Mouse (Mus musculus): Measurements from ENCODE around the gene 1810043G02Rik. TPM values are rescaled to one million over a fixed set of nuclear protein-coding genes. Genes with fewer than 3 reads are reported as not detected.
A peak's percentile ranks its signal among the peaks of the same experiment; 100 is the strongest.

The 1810043G02Rik gene
- polyA plus RNA-seq, 1 experiment = 4.2 TPM

DNA sequence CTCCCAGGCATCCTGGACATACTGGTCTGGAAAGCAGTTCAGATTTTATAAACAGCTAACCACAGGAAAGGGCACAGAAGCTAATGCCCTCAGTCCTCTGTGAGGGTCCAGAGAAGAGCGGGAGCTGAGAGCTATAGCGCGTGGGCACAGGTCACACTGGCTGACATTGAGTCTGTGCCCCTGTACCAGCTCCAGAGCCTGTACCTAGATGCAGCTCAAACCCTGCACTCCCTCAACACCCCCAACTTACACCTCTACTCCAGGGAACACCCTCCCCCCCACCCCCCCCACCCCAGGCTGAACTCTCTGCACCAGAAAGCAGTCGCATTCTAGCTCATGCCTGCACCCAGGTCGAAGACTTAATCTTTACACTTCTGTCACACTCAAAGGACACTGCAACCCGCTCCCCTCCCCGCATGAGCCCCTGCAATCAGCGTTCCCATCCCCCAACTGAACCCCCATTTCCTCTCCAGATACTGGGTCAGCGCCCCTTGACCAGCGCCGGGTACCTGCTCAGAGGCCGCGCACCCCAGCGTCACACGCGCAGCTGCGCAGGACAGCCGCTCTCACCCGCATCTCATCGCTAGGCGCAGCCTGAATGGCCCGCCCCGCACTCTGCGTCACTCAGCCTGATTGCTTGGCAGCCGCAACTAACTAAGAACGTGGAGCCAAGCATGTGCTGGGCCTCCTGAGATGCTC, 8.9 kb upstream of the 1810043G02Rik start:
- Histone ChIP-seq H3K9me3 (replicated peaks; ENCODE audit: control insufficient read depth, insufficient read depth, low read length, poor library complexity, severe bottlenecking) (no peaks in the 10 kb centered on the region), H3K4me3 (ENCODE audit: low read depth, low read length) (peak overlapping the region; percentile 11), H3K4me1 (ENCODE audit: control insufficient read depth, insufficient read depth, low read length) (no peaks in the 10 kb centered on the region), H3K36me3 (ENCODE audit: control insufficient read depth, insufficient read depth, low read length, poor library complexity, severe bottlenecking) (no peaks in the 10 kb centered on the region), H3K9ac (ENCODE audit: low read depth, poor library complexity, severe bottlenecking) (0 out of 2 replicates have a peak overlapping the region, but pooled peaks have one; percentile 3), H3K27me3 (ENCODE audit: control insufficient read depth, insufficient read depth, low read length, poor library complexity, severe bottlenecking) (0 out of 2 replicates have a peak, but pooled peaks cover 4% of the 10 kb centered on the region), H3K27ac (ENCODE audit: insufficient read depth, low read length) (no peak overlapping the region)
- no peak for TF ChIP-seq POLR2A (IDR thresholded peaks at IDR 0.05; ENCODE audit: insufficient read depth, low read length)
- TF ChIP-seq CTCF (IDR thresholded peaks at IDR 0.05; ENCODE audit: low read depth, low read length) = no peak
- no peak for TF ChIP-seq EP300 (IDR thresholded peaks at IDR 0.05; ENCODE audit: insufficient read depth, low read depth, low read length)

DNA sequence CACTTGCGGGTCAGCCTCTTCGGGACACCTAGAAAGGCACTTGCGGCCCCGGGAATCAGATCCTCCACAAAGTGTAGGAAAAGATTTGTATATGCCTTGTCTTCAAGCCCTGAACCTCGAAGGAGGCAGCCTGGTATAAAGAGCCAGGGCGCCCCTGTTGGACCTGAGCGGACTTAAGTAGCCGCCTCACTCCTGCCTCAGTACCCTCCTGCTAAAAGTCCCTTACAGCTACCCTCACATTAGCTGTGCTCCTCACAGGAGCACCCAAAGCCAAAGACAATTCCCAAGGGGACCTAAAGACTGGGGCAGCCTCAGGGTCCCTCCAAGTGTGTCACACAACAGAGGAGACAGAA, 8.4 kb upstream of the 1810043G02Rik start:
- TF ChIP-seq POLR2A (IDR thresholded peaks at IDR 0.05; ENCODE audit: insufficient read depth, low read length) (no peak), CTCF (IDR thresholded peaks at IDR 0.05; ENCODE audit: low read depth, low read length) (no peak), EP300 (IDR thresholded peaks at IDR 0.05; ENCODE audit: insufficient read depth, low read depth, low read length) (no peak)
- Histone ChIP-seq H3K36me3 (ENCODE audit: control insufficient read depth, insufficient read depth, low read length, poor library complexity, severe bottlenecking) (no peaks in the 10 kb centered on the region), H3K4me3 (ENCODE audit: low read depth, low read length) (peak overlapping the region; percentile 11), H3K27me3 (ENCODE audit: control insufficient read depth, insufficient read depth, low read length, poor library complexity, severe bottlenecking) (0 out of 2 replicates have a peak, but pooled peaks cover 4% of the 10 kb centered on the region), H3K27ac (ENCODE audit: insufficient read depth, low read length) (no peak overlapping the region), H3K9me3 (replicated peaks; ENCODE audit: control insufficient read depth, insufficient read depth, low read length, poor library complexity, severe bottlenecking) (no peaks in the 10 kb centered on the region), H3K4me1 (ENCODE audit: control insufficient read depth, insufficient read depth, low read length) (no peaks in the 10 kb centered on the region), H3K9ac (ENCODE audit: low read depth, poor library complexity, severe bottlenecking) (no peak overlapping the region)

DNA sequence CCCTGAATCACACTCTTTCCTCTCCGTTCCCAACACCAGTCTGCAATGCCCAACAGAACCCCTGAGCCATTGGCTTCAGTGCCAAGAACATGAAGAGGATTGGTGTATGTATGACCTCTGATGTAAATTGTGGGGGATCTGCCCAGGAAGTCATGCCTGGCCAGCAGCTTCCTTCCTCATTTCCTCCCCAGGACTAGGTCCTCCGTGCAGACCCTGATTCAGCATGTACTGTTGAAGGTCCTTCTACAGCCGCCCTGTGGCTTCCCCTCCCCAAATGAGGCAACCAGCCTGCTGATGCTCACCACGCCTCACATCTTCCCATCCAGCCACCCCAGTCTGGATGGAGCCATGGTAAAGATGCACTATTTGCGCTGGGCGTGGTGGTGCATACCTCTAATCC, 7.8 kb upstream of the 1810043G02Rik start, which contains the start of gene Trpm2:
Gene Trpm2 (minus strand): TSS at position 83 of the 400 bp plus-strand sequence.
- H3K4me1 ChIP-seq (ENCODE audit: control insufficient read depth, insufficient read depth, low read length) = no peaks in the 10 kb centered on the region
- peak within 1 kb of the TSS; percentile 11 for H3K4me3 ChIP-seq (ENCODE audit: low read depth, low read length)
- H3K27ac ChIP-seq (ENCODE audit: insufficient read depth, low read length) = no peak within 1 kb of the TSS
- 0 out of 2 replicates have a peak, but pooled peaks cover 4% of the 10 kb centered on the region for H3K27me3 ChIP-seq (ENCODE audit: control insufficient read depth, insufficient read depth, low read length, poor library complexity, severe bottlenecking)
- TF ChIP-seq EP300 (IDR thresholded peaks at IDR 0.05; ENCODE audit: insufficient read depth, low read depth, low read length) (no peak), CTCF (IDR thresholded peaks at IDR 0.05; ENCODE audit: low read depth, low read length) (no peak)
- 0 out of 2 replicates have a peak within 1 kb of the TSS, but pooled peaks have one; percentile 3 for H3K9ac ChIP-seq (ENCODE audit: low read depth, poor library complexity, severe bottlenecking)
- H3K36me3 ChIP-seq (ENCODE audit: control insufficient read depth, insufficient read depth, low read length, poor library complexity, severe bottlenecking) = no peaks in the 10 kb centered on the region
- H3K9me3 ChIP-seq (replicated peaks; ENCODE audit: control insufficient read depth, insufficient read depth, low read length, poor library complexity, severe bottlenecking) = no peaks in the 10 kb centered on the region

DNA sequence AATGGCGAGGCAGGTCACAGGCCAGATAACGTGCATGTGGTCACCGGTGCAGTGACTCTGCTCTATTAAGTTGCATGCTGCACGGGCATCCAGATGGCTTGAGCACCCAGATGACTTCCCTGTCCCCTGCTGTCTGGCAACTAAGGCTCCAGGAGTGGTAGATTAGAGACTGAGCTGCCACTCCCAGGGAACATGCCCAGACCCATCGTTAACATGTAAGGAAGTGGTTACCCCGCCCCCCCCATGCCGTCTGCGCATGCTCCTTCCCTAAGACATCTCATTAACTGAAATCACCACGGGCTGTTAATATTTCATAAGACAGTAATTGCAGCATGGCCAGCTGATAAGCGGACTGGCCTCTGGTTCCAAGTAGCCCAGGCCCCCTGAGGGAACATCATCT, 7.1 kb upstream of the 1810043G02Rik start:
- Histone ChIP-seq H3K27me3 (ENCODE audit: control insufficient read depth, insufficient read depth, low read length, poor library complexity, severe bottlenecking) (0 out of 2 replicates have a peak, but pooled peaks cover 4% of the 10 kb centered on the region), H3K4me1 (ENCODE audit: control insufficient read depth, insufficient read depth, low read length) (no peaks in the 10 kb centered on the region), H3K36me3 (ENCODE audit: control insufficient read depth, insufficient read depth, low read length, poor library complexity, severe bottlenecking) (no peaks in the 10 kb centered on the region), H3K27ac (ENCODE audit: insufficient read depth, low read length) (no peak overlapping the region), H3K9me3 (replicated peaks; ENCODE audit: control insufficient read depth, insufficient read depth, low read length, poor library complexity, severe bottlenecking) (no peaks in the 10 kb centered on the region), H3K9ac (ENCODE audit: low read depth, poor library complexity, severe bottlenecking) (no peak overlapping the region), H3K4me3 (ENCODE audit: low read depth, low read length) (no peak overlapping the region)
- TF ChIP-seq CTCF (IDR thresholded peaks at IDR 0.05; ENCODE audit: low read depth, low read length) (no peak), EP300 (IDR thresholded peaks at IDR 0.05; ENCODE audit: insufficient read depth, low read depth, low read length) (no peak)

DNA sequence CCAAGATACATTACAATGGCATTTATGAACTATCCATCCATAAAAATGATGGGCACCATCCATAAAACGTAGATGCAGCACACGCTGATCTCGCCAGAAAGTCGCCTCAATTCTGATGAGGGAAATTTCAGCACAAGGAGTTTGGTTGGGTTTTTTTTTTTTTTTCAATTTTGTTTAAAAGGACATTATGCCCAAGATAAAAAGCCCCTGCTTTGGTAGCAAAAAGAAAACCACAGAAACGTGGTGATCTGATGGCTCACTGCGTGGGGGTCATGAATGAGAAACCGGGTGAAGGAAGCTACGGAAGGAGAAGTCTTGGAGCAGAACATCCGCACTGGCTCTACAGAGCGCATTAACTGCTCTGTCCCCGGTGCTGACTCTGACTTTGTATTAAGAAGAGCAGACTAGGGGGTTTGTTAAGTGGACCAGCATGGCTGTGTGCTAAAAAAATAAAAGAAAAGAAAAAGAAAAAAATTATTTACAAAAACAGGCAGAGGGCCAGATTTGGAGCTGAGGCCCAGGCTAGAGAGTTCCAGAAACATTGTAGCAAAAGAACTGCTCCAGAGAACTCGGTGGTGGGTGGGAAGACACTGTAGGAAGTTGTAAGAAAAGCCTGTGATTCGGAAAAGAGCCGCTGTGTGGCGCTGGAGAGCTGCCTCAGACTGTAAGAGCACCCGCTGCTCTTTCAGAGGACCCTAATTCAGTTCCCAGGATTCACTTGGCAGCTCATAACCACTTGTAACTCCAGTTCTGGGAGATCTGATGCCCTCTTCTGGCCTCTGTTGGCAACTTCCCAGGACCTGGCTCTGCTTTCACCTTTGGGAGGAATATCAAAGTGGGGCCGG, 6.4 kb upstream of the 1810043G02Rik start:
- no peak for TF ChIP-seq POLR2A (IDR thresholded peaks at IDR 0.05; ENCODE audit: insufficient read depth, low read length)
- no peak for TF ChIP-seq EP300 (IDR thresholded peaks at IDR 0.05; ENCODE audit: insufficient read depth, low read depth, low read length)
- TF ChIP-seq CTCF (IDR thresholded peaks at IDR 0.05; ENCODE audit: low read depth, low read length) = peak; percentile 83
- Histone ChIP-seq H3K9me3 (replicated peaks; ENCODE audit: control insufficient read depth, insufficient read depth, low read length, poor library complexity, severe bottlenecking) (no peaks in the 10 kb centered on the region), H3K4me3 (ENCODE audit: low read depth, low read length) (no peak overlapping the region), H3K27ac (ENCODE audit: insufficient read depth, low read length) (no peak overlapping the region), H3K4me1 (ENCODE audit: control insufficient read depth, insufficient read depth, low read length) (no peaks in the 10 kb centered on the region), H3K9ac (ENCODE audit: low read depth, poor library complexity, severe bottlenecking) (no peak overlapping the region), H3K27me3 (ENCODE audit: control insufficient read depth, insufficient read depth, low read length, poor library complexity, severe bottlenecking) (0 out of 2 replicates have a peak, but pooled peaks cover 4% of the 10 kb centered on the region), H3K36me3 (ENCODE audit: control insufficient read depth, insufficient read depth, low read length, poor library complexity, severe bottlenecking) (no peaks in the 10 kb centered on the region)

DNA sequence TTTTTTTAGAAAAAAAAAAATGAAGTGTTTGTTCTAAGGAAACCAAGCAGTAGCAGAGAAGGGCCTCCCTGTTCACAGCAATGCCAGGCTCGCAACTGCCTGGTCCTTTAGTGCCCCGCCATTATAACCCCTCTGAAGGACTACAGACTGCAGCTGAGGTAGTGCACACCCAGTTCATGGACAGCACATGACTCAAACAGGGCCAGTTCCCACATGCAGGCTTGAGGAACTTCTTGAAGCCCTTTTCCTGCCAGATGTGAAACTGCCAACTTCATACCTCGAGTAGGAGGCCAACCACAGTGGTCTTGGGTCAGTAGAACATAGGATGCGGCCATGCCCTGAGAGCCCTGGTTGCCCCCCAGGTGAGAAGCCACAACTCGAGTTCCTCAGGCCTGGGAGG, 4.0 kb upstream of the 1810043G02Rik start:
- no peak overlapping the region for H3K4me3 ChIP-seq (ENCODE audit: low read depth, low read length)
- TF ChIP-seq CTCF (IDR thresholded peaks at IDR 0.05; ENCODE audit: low read depth, low read length) (no peak), POLR2A (IDR thresholded peaks at IDR 0.05; ENCODE audit: insufficient read depth, low read length) (no peak), EP300 (IDR thresholded peaks at IDR 0.05; ENCODE audit: insufficient read depth, low read depth, low read length) (no peak)

More for the DNA sequence above, 4.0 kb upstream of the 1810043G02Rik start:
- Histone ChIP-seq H3K36me3 (ENCODE audit: control insufficient read depth, insufficient read depth, low read length, poor library complexity, severe bottlenecking) (no peaks in the 10 kb centered on the region), H3K4me1 (ENCODE audit: control insufficient read depth, insufficient read depth, low read length) (no peaks in the 10 kb centered on the region), H3K9me3 (replicated peaks; ENCODE audit: control insufficient read depth, insufficient read depth, low read length, poor library complexity, severe bottlenecking) (no peaks in the 10 kb centered on the region), H3K27me3 (ENCODE audit: control insufficient read depth, insufficient read depth, low read length, poor library complexity, severe bottlenecking) (no peaks in the 10 kb centered on the region), H3K9ac (ENCODE audit: low read depth, poor library complexity, severe bottlenecking) (no peak overlapping the region), H3K27ac (ENCODE audit: insufficient read depth, low read length) (no peak overlapping the region)

All from ES-Bruce4 (cell line).